Mouse (Mus musculus) intestine, embryonic 14.5 days (tissue): ENCODE measurements around the gene Krtdap. TPM values are rescaled to one million over a fixed set of nuclear protein-coding genes. Genes with fewer than 3 reads are reported as not detected.

ENCODE experiments used
- ATAC-seq: fragments of 200-750 bp; cut with Nextera tagmentation; replicated peaks from 2 replicates; pipeline ENCODE4 v1.8.0; 2017; ENCODE audit warnings: low read depth, moderate number of reproducible peaks, moderate TSS enrichment, moderate library complexity; ENCODE audit not compliant: low FRiP score, low TSS enrichment
- DNase-seq: peaks from one replicate; pipeline ENCODE4 v3.0.0-alpha.2; 2018; ENCODE audit warnings: low spot score
- H3K27ac ChIP-seq: fragments of 300-500 bp; sonication (generic); 2 replicates; pipeline ENCODE4 v1.5.1; 2014; ENCODE audit warnings: low read depth, mild to moderate bottlenecking, control low read depth
- H3K27me3 ChIP-seq: fragments of 300-500 bp; sonication (generic); replicated peaks from 2 replicates; pipeline ENCODE4 v1.6.1; 2014; ENCODE audit warnings: low read length, control low read depth; ENCODE audit not compliant: control insufficient read depth, insufficient read depth
- H3K36me3 ChIP-seq: fragments of 300-500 bp; sonication (generic); 2 replicates; pipeline ENCODE4 v1.6.1; 2014; ENCODE audit warnings: low read length, control low read depth; ENCODE audit not compliant: control insufficient read depth, insufficient read depth
- H3K4me1 ChIP-seq: fragments of 300-500 bp; sonication (generic); replicated peaks from 2 replicates; pipeline ENCODE4 v1.6.1; 2014; ENCODE audit warnings: low read length, control low read depth, mixed read lengths; ENCODE audit not compliant: control insufficient read depth, insufficient read depth
- H3K4me2 ChIP-seq: fragments of 300-500 bp; sonication (generic); 2 replicates; pipeline ENCODE4 v1.6.1; 2014; ENCODE audit warnings: low read length
- H3K4me3 ChIP-seq: fragments of 300-500 bp; sonication (generic); 2 replicates; pipeline ENCODE4 v1.5.1; 2014; ENCODE audit warnings: low read depth, low read length, control low read depth, mixed read lengths
- H3K9ac ChIP-seq: fragments of 300-500 bp; sonication (generic); 2 replicates; pipeline ENCODE4 v1.6.1; 2014; ENCODE audit warnings: mild to moderate bottlenecking, low read length
- H3K9me3 ChIP-seq: fragments of 300-500 bp; sonication (generic); 2 replicates; pipeline ENCODE4 v1.6.1; 2016; ENCODE audit warnings: low read length, control low read depth; ENCODE audit not compliant: control insufficient read depth
- WGBS: fragments of 180-500 bp; shearing (Covaris S2); extraction: QIAGEN DNeasy Blood & Tissue Kit; methylation state at CpG from one replicate; pipeline ENCODE4 v1.1.7; 2014; 5-methylcytosine and 5-hydroxymethylcytosine counted together
- polyA plus RNA-seq: library from polyadenylated mRNA; unstranded; fragments of >200 nt; fragmentation: Nextera tagmentation; extraction: Ambion mirVana; gene quantifications from 2 replicates; pipeline ENCODE4 v1.2.1, GENCODE M21; 2014

Krtdap gene
- polyA plus RNA-seq, 1 experiment from 2014 or later = 0.80 TPM

GRCm38 (mm10) chr7:30803256-30803655 lies 15.6 kb downstream of the Krtdap start:
- Histone ChIP-seq H3K27ac (no peak overlapping the region), H3K4me3 (no peak overlapping the region), H3K9me3 (peaks cover 12% of the 10 kb centered on the region), H3K36me3 (no peaks in the 10 kb centered on the region), H3K27me3 (no peaks in the 10 kb centered on the region), H3K4me2 (no peak overlapping the region), H3K4me1 (no peaks in the 10 kb centered on the region), H3K9ac (no peak overlapping the region)
- ATAC-seq = no peak
- no peak for DNase-seq
- WGBS = 92% methylated on average over 3 of the region's 3 CpGs

- H3K27me3 ChIP-seq = no peaks in the 10 kb centered on the region
- H3K9me3 ChIP-seq = peaks cover 12% of the 10 kb centered on the region
- H3K4me3 ChIP-seq = no peak overlapping the region
- no peak overlapping the region for H3K27ac ChIP-seq
- ATAC-seq (peak; percentile 78), DNase-seq (no peak)
- H3K4me2 ChIP-seq = no peak overlapping the region
- no peaks in the 10 kb centered on the region for H3K4me1 ChIP-seq
- H3K36me3 ChIP-seq = no peaks in the 10 kb centered on the region
- 70% methylated on average over 9 of the region's 9 CpGs for WGBS
- no peak overlapping the region for H3K9ac ChIP-seq
Measured at GRCm38 (mm10) chr7:30804026-30804715, 16.5 kb downstream of the Krtdap start.

- 51% methylated on average over 6 of the region's 6 CpGs for WGBS
- ATAC-seq = no peak
- H3K9me3 ChIP-seq = 0 out of 2 replicates have a peak, but pooled peaks cover 4% of the 10 kb centered on the region
- H3K4me2 ChIP-seq = no peak overlapping the region
- no peaks in the 10 kb centered on the region for H3K36me3 ChIP-seq
- no peak overlapping the region for H3K9ac ChIP-seq
- no peaks in the 10 kb centered on the region for H3K4me1 ChIP-seq
- no peaks in the 10 kb centered on the region for H3K27me3 ChIP-seq
- no peak for DNase-seq
- no peak overlapping the region for H3K27ac ChIP-seq
- no peak overlapping the region for H3K4me3 ChIP-seq
Measured at GRCm38 (mm10) chr7:30805924-30806323, 18.2 kb downstream of the Krtdap start.

GRCm38 (mm10) chr7:30810319-30810718 lies 22.6 kb downstream of the Krtdap start:
- H3K4me1 ChIP-seq = no peaks in the 10 kb centered on the region; the same call in 1 of the 2 replicates
- DNase-seq = no peak
- H3K9me3 ChIP-seq = no peaks in the 10 kb centered on the region
- no peak overlapping the region for H3K9ac ChIP-seq
- no peak overlapping the region for H3K4me2 ChIP-seq
- ATAC-seq = no peak
- WGBS = 56% methylated on average over 6 of the region's 6 CpGs
- no peaks in the 10 kb centered on the region for H3K36me3 ChIP-seq
- no peaks in the 10 kb centered on the region for H3K27me3 ChIP-seq
- H3K4me3 ChIP-seq = no peak overlapping the region
- no peak overlapping the region for H3K27ac ChIP-seq

GRCm38 (mm10) chr7:30811757-30812290 lies 24.1 kb downstream of the Krtdap start:
- no peaks in the 10 kb centered on the region for H3K27me3 ChIP-seq
- WGBS = 40% methylated on average over 9 of the region's 9 CpGs
- no peak for DNase-seq
- H3K9ac ChIP-seq = no peak overlapping the region
- no peak overlapping the region for H3K4me3 ChIP-seq
- ATAC-seq = peak; percentile 60
- H3K27ac ChIP-seq = peak overlapping the region; percentile 57
- no peaks in the 10 kb centered on the region for H3K9me3 ChIP-seq
- no peaks in the 10 kb centered on the region for H3K36me3 ChIP-seq
- no peak overlapping the region for H3K4me2 ChIP-seq
- H3K4me1 ChIP-seq = no peaks in the 10 kb centered on the region; the same call in 1 of the 2 replicates

GRCm38 (mm10) chr7:30812291-30812807 lies 24.7 kb downstream of the Krtdap start:
- no peak overlapping the region for H3K4me3 ChIP-seq
- peak overlapping the region; percentile 57 for H3K27ac ChIP-seq
- H3K36me3 ChIP-seq = no peaks in the 10 kb centered on the region
- H3K9me3 ChIP-seq = no peaks in the 10 kb centered on the region
- H3K9ac ChIP-seq = no peak overlapping the region
- H3K27me3 ChIP-seq = no peaks in the 10 kb centered on the region
- no peaks in the 10 kb centered on the region; the same call in 1 of the 2 replicates for H3K4me1 ChIP-seq
- WGBS = 53% methylated on average over 6 of the region's 6 CpGs
- H3K4me2 ChIP-seq = no peak overlapping the region
- ATAC-seq (peak; percentile 73), DNase-seq (peak; percentile 67)

GRCm38 (mm10) chr7:30820131-30820530 lies 32.4 kb downstream of the Krtdap start:
- Histone ChIP-seq H3K4me2 (no peak overlapping the region), H3K4me1 (peaks cover 7% of the 10 kb centered on the region), H3K27ac (peak overlapping the region; percentile 5; the same call in 1 of the 2 replicates)

GRCm38 (mm10) chr7:30820854-30821445 lies 33.3 kb downstream of the Krtdap start:
- Histone ChIP-seq H3K27me3 (no peaks in the 10 kb centered on the region), H3K4me3 (no peak overlapping the region), H3K9ac (no peak overlapping the region), H3K4me1 (peaks cover 7% of the 10 kb centered on the region), H3K9me3 (no peaks in the 10 kb centered on the region), H3K27ac (peak overlapping the region; percentile 5; the same call in 1 of the 2 replicates), H3K4me2 (no peak overlapping the region), H3K36me3 (no peaks in the 10 kb centered on the region)
- ATAC-seq (no peak), DNase-seq (no peak)
- WGBS = 45% methylated on average over 7 of the region's 7 CpGs

More at GRCm38 (mm10) chr7:30820131-30820530, 32.4 kb downstream of the Krtdap start:
- no peak overlapping the region for H3K4me3 ChIP-seq
- WGBS = 53% methylated on average over 6 of the region's 6 CpGs
- no peak overlapping the region for H3K9ac ChIP-seq
- H3K9me3 ChIP-seq = no peaks in the 10 kb centered on the region
- DNase-seq (no peak), ATAC-seq (0 out of 2 replicates have a peak, but pooled peaks have one; percentile 22)
- no peaks in the 10 kb centered on the region for H3K36me3 ChIP-seq
- no peaks in the 10 kb centered on the region for H3K27me3 ChIP-seq
